Mouse (Mus musculus) limb, embryonic 13.5 days (tissue): Measurements from ENCODE around the gene Rnf220. TPM values are rescaled to one million over a fixed set of nuclear protein-coding genes. Genes with fewer than 3 reads are reported as not detected.

ENCODE experiments used
- ATAC-seq: fragments of 200-750 bp; cut with Nextera tagmentation; 2 replicates; pipeline ENCODE4 v1.8.0; 2017; ENCODE audit warnings: low read depth, moderate number of reproducible peaks, moderate TSS enrichment; ENCODE audit not compliant: low FRiP score
- H3K27ac ChIP-seq: fragments of 300-500 bp; sonication (generic); 2 replicates; pipeline ENCODE4 v1.5.1; 2015; ENCODE audit warnings: inconsistent platforms, mild to moderate bottlenecking, moderate library complexity
- H3K27me3 ChIP-seq: fragments of 300-500 bp; sonication (generic); 2 replicates; pipeline ENCODE4 v1.6.1; 2015; ENCODE audit warnings: mild to moderate bottlenecking, inconsistent platforms
- H3K36me3 ChIP-seq: fragments of 300-500 bp; sonication (generic); 2 replicates; pipeline ENCODE4 v1.6.1; 2015; ENCODE audit warnings: inconsistent platforms, mild to moderate bottlenecking, moderate library complexity
- H3K4me1 ChIP-seq: fragments of 300-500 bp; sonication (generic); 2 replicates; pipeline ENCODE4 v1.6.1; 2015; ENCODE audit warnings: inconsistent platforms
- H3K4me2 ChIP-seq: fragments of 300-500 bp; sonication (generic); replicated peaks from 2 replicates; pipeline ENCODE4 v1.6.1; 2015; ENCODE audit warnings: inconsistent platforms, mild to moderate bottlenecking, moderate library complexity
- H3K4me3 ChIP-seq: fragments of 300-500 bp; sonication (generic); 2 replicates; pipeline ENCODE4 v1.5.1; 2015; ENCODE audit warnings: moderate library complexity, mild to moderate bottlenecking, inconsistent platforms
- H3K9ac ChIP-seq: fragments of 300-500 bp; sonication (generic); 2 replicates; pipeline ENCODE4 v1.6.1; 2015; ENCODE audit warnings: mild to moderate bottlenecking, inconsistent platforms
- H3K9me3 ChIP-seq: fragments of 300-500 bp; sonication (generic); 2 replicates; pipeline ENCODE4 v1.6.1; 2016; ENCODE audit warnings: inconsistent platforms
- WGBS: fragments of 180-500 bp; shearing (Covaris S2); methylation state at CpG from one replicate; pipeline ENCODE4 v1.1.7; 2015; 5-methylcytosine and 5-hydroxymethylcytosine counted together
- polyA plus RNA-seq: library from polyadenylated mRNA; unstranded; fragments of >200 nt; fragmentation: Nextera tagmentation; extraction: Ambion mirVana; gene quantifications from 2 replicates; pipeline ENCODE4 v1.2.1, GENCODE M21; 2015

Gene Rnf220
- polyA plus RNA-seq: 91.2 and 96.1 TPM in 2 replicates

DNA sequence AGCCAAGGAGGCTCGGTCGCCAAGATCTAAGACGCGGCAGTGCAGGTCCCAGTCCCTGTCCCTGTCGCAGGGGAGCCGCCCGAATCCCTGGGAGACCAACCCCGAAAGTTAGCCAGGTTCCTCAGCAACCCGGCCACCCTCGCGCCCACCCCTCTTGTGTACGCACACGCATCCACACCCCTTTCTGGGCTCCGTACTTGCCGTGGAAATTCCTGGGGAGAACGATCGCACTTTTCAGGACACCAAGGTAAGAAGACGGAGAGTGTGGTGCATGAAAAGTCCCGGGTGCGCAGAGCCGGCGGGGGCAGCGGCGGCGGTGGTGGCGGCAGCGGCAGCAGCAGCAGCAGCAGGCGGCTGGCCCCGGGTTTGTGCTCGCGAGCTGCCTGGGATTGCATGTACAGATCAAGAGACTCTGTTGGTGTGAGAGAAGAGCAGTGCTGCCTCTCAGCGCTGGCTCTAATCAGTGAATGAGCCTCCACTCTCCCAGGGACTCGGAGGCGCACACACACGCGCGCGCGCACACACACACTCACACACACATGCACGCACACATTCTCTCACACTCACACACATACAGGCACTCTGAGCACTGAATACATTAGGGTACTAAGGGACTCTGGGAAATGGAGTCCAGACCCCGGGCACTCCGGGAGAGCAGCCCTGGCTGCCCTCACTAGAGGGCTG, at the start of gene Rnf220:
Gene Rnf220, minus strand, starts transcription at position 571 of the 684 bp plus-strand sequence.
- H3K4me2 ChIP-seq: peak within 1 kb of the TSS; percentile 87
- H3K9me3 ChIP-seq: peaks cover 4% of the 10 kb centered on the region; the same call in 1 of the 2 replicates
- H3K4me3 ChIP-seq: peak within 1 kb of the TSS; percentile 66
- peak within 1 kb of the TSS; percentile 93 for H3K27ac ChIP-seq
- ATAC-seq: peak; percentile 89
- peaks cover 31% of the 10 kb centered on the region for H3K27me3 ChIP-seq
- WGBS: under 1% methylated on average over 42 of the region's 42 CpGs
- H3K9ac ChIP-seq: peak within 1 kb of the TSS; percentile 89
- peaks cover 17% of the 10 kb centered on the region for H3K36me3 ChIP-seq
- peaks cover 25% of the 10 kb centered on the region for H3K4me1 ChIP-seq

- Histone ChIP-seq H3K4me1 (peaks cover 7% of the 10 kb centered on the region), H3K4me3 (no peak overlapping the region), H3K4me2 (no peak overlapping the region), H3K27me3 (no peaks in the 10 kb centered on the region), H3K36me3 (no peaks in the 10 kb centered on the region), H3K9me3 (no peaks in the 10 kb centered on the region), H3K9ac (no peak overlapping the region), H3K27ac (no peak overlapping the region)
- 87% methylated on average over 6 of the region's 6 CpGs for WGBS
- ATAC-seq: no peak
Measured at GRCm38 (mm10) chr4:117546616-117547015, 49.8 kb upstream of the Rnf220 start.

DNA sequence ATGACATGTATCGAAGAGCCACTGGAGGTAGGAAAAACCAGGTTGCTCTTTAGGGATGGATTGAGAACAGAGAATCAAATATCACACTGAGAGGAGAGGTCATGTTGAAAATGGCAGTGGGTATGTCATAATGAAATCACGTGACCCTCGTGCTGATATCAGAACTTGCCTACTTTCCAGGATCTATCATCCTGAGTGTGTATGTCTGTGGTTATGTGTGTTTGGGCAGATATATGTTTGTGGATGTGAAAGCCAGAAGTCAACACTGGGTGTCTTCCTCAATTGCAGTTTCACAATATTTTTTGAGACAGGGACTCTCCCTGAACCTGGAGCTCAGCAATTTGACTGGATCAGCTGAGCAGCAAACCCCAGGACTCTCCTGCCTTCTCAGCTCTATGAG, 48.6 kb upstream of the Rnf220 start:
- no peak overlapping the region for H3K27ac ChIP-seq
- no peak overlapping the region for H3K4me2 ChIP-seq
- ATAC-seq: no peak
- no peaks in the 10 kb centered on the region for H3K36me3 ChIP-seq
- H3K4me3 ChIP-seq: no peak overlapping the region
- no peaks in the 10 kb centered on the region for H3K27me3 ChIP-seq
- H3K9ac ChIP-seq: no peak overlapping the region
- H3K4me1 ChIP-seq: no peaks in the 10 kb centered on the region
- no peaks in the 10 kb centered on the region for H3K9me3 ChIP-seq
- WGBS: 92% methylated on average over 3 of the region's 3 CpGs

DNA sequence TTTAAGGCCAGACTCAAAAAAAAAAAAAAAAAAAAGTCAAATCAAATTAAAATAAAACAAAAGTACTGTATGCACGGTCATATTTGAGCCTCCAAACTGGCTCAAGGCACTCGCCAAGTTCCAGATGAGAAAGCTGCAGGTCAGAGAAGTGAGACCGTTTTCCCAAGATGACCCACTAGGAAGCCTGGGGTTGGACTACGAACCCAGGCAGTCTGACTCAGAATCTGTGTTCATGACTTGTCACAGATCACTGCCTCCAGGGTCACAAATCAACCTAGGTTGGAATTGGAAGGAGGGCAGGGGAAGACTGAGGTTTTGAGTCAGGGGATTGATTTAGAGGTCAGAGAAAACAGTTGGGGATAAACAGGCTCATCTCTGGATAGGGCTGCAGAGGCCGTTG, 43.7 kb upstream of the Rnf220 start:
- Histone ChIP-seq H3K9me3 (no peaks in the 10 kb centered on the region), H3K4me1 (peaks cover 7% of the 10 kb centered on the region; the same call in 1 of the 2 replicates), H3K4me2 (no peak overlapping the region), H3K27ac (no peak overlapping the region), H3K4me3 (no peak overlapping the region), H3K9ac (no peak overlapping the region), H3K27me3 (no peaks in the 10 kb centered on the region), H3K36me3 (no peaks in the 10 kb centered on the region)
- no peak for ATAC-seq
- 67% methylated on average over 5 of the region's 5 CpGs for WGBS

GRCm38 (mm10) chr4:117539329-117539980, 42.6 kb upstream of the Rnf220 start:
- no peak for ATAC-seq
- H3K27ac ChIP-seq: no peak overlapping the region

GRCm38 (mm10) chr4:117537002-117537401, 40.1 kb upstream of the Rnf220 start:
- Histone ChIP-seq H3K36me3 (no peaks in the 10 kb centered on the region), H3K9me3 (no peaks in the 10 kb centered on the region), H3K27ac (no peak overlapping the region), H3K4me2 (no peak overlapping the region), H3K27me3 (no peaks in the 10 kb centered on the region), H3K4me1 (peaks cover 7% of the 10 kb centered on the region; the same call in 1 of the 2 replicates), H3K9ac (no peak overlapping the region), H3K4me3 (no peak overlapping the region)
- WGBS: 86% methylated on average over 7 of the region's 7 CpGs
- ATAC-seq: no peak

More at GRCm38 (mm10) chr4:117539329-117539980, 42.6 kb upstream of the Rnf220 start:
- peaks cover 7% of the 10 kb centered on the region; the same call in 1 of the 2 replicates for H3K4me1 ChIP-seq
- 61% methylated on average over 8 of the region's 8 CpGs for WGBS
- no peaks in the 10 kb centered on the region for H3K27me3 ChIP-seq
- H3K36me3 ChIP-seq: no peaks in the 10 kb centered on the region
- no peak overlapping the region for H3K4me2 ChIP-seq
- no peak overlapping the region for H3K4me3 ChIP-seq
- H3K9me3 ChIP-seq: no peaks in the 10 kb centered on the region
- no peak overlapping the region for H3K9ac ChIP-seq

GRCm38 (mm10) chr4:117535496-117536200, 38.8 kb upstream of the Rnf220 start:
- Histone ChIP-seq H3K4me1 (peaks cover 7% of the 10 kb centered on the region; the same call in 1 of the 2 replicates), H3K9ac (no peak overlapping the region), H3K36me3 (no peaks in the 10 kb centered on the region), H3K9me3 (no peaks in the 10 kb centered on the region), H3K4me2 (no peak overlapping the region), H3K4me3 (no peak overlapping the region), H3K27me3 (no peaks in the 10 kb centered on the region), H3K27ac (no peak overlapping the region)
- ATAC-seq: no peak
- WGBS: 68% methylated on average over 9 of the region's 9 CpGs

DNA sequence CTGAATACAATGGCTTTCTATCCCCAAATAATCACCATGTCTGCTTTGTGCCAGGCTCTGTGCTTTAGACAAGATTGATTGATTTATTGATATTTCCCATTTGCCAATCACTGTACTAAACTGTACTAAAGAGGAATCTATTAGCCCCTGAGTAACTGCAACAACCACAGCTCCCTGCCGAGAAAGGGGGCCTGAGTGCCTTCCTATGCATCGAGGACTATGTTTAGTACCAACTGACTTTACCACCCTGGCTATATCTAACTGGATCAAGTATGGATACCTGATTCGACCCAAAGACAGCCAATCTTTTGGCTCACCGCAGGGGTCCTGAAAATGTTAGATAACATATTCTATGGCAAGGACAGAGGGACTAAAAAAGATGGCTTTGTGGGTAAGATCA, 33.0 kb upstream of the Rnf220 start:
- Histone ChIP-seq H3K9ac (no peak overlapping the region), H3K27me3 (0 out of 2 replicates have a peak, but pooled peaks cover 4% of the 10 kb centered on the region), H3K4me1 (peaks cover 19% of the 10 kb centered on the region), H3K36me3 (no peaks in the 10 kb centered on the region), H3K4me2 (no peak overlapping the region), H3K9me3 (no peaks in the 10 kb centered on the region), H3K27ac (no peak overlapping the region), H3K4me3 (no peak overlapping the region)
- no peak for ATAC-seq
- 74% methylated on average over 4 of the region's 4 CpGs for WGBS

- WGBS: 50% methylated on average over 1 of the region's 1 CpGs
- no peaks in the 10 kb centered on the region for H3K36me3 ChIP-seq
- no peak overlapping the region for H3K4me2 ChIP-seq
- H3K27ac ChIP-seq: no peak overlapping the region
- no peak for ATAC-seq
- peaks cover 19% of the 10 kb centered on the region for H3K4me1 ChIP-seq
- H3K9me3 ChIP-seq: no peaks in the 10 kb centered on the region
- 0 out of 2 replicates have a peak, but pooled peaks cover 4% of the 10 kb centered on the region for H3K27me3 ChIP-seq
- no peak overlapping the region for H3K4me3 ChIP-seq
- no peak overlapping the region for H3K9ac ChIP-seq
Measured at GRCm38 (mm10) chr4:117527952-117528351, 31.1 kb upstream of the Rnf220 start.

DNA sequence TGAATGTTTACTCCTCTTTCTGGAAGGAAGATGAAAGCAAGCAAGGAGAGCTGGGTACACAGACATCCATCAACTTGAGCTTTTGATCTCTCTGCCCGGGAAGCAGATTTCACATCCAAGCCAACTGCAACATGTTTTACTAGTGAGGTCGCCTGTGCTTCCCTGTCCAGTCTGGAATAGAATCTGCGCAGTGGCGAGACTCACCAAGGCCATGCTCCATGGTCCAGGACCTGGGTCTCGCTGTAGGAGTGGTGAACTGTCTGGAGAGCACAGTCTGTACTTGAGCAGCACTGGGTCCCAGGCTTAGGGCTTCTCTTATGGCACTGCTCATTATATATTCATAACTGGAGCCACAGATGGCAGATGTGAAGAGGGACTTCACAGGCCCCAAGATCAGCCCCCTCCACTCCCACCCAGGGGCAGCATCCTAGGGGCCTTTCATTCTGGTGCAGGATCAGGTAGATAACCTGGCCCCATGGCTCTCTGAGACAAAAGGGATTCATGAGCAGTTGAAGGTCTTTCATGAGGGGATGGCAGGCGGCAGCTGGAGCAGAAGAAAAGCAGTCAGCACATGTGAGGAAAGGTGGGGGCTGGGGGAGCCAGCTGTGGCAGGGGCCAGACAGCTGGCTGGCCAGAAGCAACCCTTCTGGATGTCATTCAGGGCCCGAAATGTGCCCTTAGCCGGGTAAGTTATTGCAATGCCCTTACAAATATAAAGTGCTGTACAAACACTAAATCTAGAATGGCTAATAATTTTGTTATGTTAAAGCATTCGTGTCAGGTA, 30.5 kb upstream of the Rnf220 start:
- no peak for ATAC-seq
- H3K27ac ChIP-seq: no peak overlapping the region
- H3K27me3 ChIP-seq: 0 out of 2 replicates have a peak, but pooled peaks cover 4% of the 10 kb centered on the region
- 0 out of 2 replicates have a peak overlapping the region, but pooled peaks have one; percentile 20 for H3K9ac ChIP-seq
- H3K4me2 ChIP-seq: no peak overlapping the region
- H3K4me3 ChIP-seq: no peak overlapping the region
- peaks cover 19% of the 10 kb centered on the region for H3K4me1 ChIP-seq
- H3K36me3 ChIP-seq: no peaks in the 10 kb centered on the region
- 42% methylated on average over 9 of the region's 9 CpGs for WGBS
- H3K9me3 ChIP-seq: no peaks in the 10 kb centered on the region

GRCm38 (mm10) chr4:117525990-117526389, 29.1 kb upstream of the Rnf220 start:
- no peaks in the 10 kb centered on the region for H3K36me3 ChIP-seq
- no peaks in the 10 kb centered on the region for H3K9me3 ChIP-seq
- WGBS: 93% methylated on average over 5 of the region's 5 CpGs
- no peak overlapping the region for H3K4me2 ChIP-seq
- H3K27me3 ChIP-seq: 0 out of 2 replicates have a peak, but pooled peaks cover 4% of the 10 kb centered on the region
- no peak overlapping the region for H3K27ac ChIP-seq
- H3K4me1 ChIP-seq: peaks cover 19% of the 10 kb centered on the region
- H3K4me3 ChIP-seq: no peak overlapping the region
- no peak for ATAC-seq
- H3K9ac ChIP-seq: no peak overlapping the region
